Mouse (Mus musculus) E14TG2a.4 (cell line): ENCODE results near the gene Cyp26b1.

Experiments used
- CTCF ChIP-seq: conservative IDR thresholded peaks from 2 replicates; pipeline ENCODE4 v1.5.1; 2014; ENCODE audit warnings: low read length
- NANOG ChIP-seq: IDR thresholded peaks from 2 replicates; pipeline ENCODE4 v1.6.1; 2014; ENCODE audit warnings: borderline replicate concordance, low read length, mixed read lengths

DNA sequence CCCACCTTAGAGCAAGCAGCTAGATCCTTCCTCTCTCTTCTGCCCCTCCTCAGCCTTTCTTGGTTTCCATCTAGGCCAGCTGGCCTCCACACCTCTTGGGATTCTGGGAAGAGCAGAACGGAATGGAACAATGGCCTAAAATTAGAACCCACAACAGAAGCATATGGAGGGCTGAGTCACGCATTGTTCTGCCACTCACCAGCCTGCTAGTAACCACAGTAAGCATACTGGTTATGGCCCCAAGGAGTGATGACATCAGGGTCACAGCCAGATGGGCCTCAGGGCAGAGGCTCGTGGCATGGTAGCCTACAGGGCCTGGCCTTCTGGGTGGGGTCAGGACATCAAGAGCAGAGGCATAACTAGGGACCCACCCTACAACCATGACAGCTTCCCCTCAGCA is 58.8 kb downstream of the Cyp26b1 start:
- TF ChIP-seq CTCF (no peak), NANOG (no peak)
